Mouse (Mus musculus) gastrocnemius, postnatal 10 days (tissue): ENCODE measurements at regions not wholly inside any gene's neighbourhood (a gene's known extent, or its start where the extent isn't known, plus 50 kb on each side); places are given as distances from the start of the nearest gene placed in this dataset.
"Not testable (repeated sequence)": the region's sequence is repeated elsewhere in the genome, so short reads cannot be mapped to it uniquely, and the experiment has no call there.

ENCODE experiments used
- DNase-seq: peaks from one replicate; pipeline ENCODE4 v3.0.0; 2021; ENCODE audit warnings: mixed read lengths

DNA sequence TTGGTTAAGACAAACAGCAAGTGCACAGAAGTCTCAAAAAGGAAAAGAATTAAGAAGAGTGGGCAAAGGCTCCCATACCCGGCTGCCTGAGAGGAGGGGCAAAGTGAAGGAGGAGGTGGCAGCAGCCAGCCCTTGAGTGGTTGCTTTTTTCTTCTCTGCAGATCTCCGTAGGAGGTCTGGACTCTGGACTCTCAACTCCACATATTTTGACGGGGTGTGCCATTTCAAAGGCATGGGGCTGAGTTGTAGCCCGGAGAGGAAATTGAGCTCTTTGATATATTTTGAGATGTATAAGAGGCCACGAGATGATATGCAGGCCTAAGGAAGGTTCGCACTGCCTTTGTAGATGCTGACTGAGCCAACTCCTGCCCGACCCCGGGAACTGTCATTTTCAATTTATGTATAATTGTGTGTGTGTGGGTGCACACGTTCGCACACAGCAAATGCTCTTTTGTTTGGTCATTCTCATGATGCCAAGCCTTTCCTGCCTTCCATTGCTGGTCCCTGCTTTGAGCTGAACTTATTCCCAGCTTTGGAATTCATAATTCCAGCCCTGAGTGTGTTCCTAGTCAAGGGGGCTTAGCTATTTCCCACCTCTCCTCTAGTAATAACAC, 56.4 kb downstream of the Cxcr4 start:
- no peak for DNase-seq

DNA sequence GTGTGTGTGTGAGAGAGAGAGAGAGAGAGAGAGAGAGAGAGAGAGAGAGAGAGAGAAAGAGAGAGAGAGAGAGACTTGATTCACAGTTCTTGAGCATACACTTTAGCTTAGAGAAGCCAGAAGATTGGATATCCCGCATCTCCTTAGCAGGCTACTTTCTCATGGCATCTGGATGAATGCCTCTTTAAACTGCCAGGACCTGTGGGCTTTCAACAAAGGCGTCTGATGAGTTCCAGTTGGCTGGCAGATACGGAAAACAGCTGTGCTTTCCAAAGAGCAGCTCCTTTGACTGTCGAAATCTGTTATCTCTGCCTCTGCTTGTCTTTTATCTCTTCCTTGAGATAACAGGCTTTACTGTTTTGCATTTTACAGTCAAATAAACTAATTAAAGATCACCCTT, 59.5 kb downstream of the Cxcr4 start:
- no peak for DNase-seq

DNA sequence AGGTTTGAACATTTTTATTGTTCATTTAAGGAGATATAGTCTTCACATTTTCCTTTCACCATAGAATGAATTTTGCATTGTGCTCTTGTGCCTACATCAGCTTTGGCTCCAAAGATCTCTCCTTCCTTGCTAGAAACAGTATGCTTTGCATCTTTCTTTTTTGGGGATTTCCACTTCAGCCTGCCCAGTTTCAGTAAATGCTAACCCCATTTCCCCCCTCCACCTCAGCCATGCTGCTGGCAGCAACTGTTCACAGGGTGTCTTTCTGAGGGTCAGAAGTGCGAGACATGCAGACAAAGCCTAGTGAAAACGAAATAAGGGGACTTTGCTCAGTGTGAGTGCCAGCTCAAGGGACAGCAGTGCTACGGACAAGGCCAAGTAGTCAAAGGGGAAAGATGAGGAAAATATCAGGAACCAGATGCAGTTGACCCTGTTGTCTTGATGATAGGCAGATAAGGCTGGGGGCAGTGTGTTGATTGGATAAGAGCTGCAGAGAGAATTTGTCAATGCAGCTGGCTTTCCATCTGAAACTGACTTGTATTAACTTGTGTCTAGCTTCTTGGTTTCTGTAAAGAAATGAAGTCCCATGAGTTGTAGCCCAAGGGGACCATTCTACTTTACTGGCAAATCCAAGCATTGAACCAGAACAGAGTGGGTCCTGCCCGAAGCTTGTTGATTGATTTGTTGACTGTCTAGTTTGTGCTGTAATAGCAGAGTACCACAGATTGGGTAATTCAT, 62.1 kb downstream of the Cxcr4 start:
- DNase-seq: no peak

DNA sequence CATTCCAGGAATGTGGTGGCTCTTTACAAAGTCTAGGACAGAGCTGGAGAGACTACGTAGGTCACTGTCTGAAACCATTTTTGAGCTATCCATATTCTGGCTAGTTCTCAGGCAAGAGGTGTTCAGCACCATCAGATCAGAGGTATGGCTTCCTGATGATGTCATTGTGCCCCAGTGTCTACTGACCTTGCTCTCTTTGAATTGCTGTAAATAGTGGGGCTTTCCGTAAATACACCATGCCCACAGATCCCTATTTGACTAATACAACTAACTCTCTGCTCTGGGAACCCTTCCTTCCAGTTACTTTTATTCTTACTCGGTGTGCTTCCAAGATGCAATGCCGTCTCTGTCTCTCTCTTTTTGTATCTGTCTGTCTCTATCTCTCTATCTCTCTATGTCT, 72.9 kb downstream of the Cxcr4 start:
- DNase-seq: no peak

DNA sequence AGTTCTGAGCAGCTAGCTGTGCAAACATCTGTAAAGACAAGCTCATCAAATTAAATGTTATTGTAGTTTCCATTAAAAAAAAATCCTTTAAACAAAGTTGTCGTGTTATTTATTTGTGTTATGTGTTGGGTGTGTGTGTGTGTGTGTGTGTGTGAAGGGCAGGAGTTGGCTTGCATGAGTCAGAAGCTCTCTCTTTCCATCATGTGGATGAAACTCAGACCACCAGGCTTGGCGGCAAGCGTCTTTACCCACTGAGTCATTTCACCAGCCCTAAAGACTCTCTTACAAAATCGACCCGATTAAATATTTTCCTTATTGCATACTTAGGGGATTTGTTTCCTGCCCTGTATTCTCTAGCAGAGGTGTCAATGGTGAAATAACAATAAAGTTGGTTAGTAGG, 73.6 kb downstream of the Cxcr4 start:
- no peak for DNase-seq

DNA sequence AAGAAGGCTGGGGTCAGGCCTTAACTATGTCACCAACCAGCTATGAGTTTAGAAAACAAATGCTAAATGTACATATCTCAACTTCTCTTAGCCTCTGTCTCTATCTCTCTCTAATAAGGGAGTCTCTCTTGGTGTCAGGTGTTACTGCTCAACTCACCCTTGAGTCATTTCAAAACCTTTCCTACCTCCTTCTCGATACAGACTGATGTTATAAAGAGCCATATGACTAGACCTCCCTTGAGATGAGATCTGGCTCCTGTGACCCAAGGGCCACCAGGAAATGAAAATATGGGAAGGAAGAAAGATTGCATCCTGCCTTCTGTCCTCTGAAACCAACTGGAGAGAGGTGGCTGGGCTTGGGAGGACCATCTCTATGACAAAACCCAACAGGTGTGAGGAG, 74.7 kb downstream of the Cxcr4 start:
- no peak for DNase-seq

DNA sequence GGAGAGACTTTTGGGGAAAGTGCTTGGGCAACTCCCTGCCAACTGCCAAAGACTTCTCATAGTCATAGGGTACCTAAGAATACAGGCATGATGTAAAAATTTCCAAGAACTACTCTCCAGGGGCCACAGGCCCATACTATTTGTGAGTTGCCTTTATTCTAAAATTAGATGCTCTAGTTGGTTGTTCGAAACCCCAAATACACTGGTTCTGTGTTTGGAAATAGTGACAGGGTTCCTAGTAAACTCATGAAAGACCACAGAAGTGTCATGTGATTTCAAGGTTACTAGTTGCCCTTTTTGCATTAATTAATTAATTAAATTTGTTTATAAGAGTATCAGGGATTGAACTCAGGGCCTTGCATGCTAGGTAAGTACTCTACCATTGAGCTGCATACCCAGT, 77.8 kb downstream of the Cxcr4 start:
- no peak for DNase-seq

DNA sequence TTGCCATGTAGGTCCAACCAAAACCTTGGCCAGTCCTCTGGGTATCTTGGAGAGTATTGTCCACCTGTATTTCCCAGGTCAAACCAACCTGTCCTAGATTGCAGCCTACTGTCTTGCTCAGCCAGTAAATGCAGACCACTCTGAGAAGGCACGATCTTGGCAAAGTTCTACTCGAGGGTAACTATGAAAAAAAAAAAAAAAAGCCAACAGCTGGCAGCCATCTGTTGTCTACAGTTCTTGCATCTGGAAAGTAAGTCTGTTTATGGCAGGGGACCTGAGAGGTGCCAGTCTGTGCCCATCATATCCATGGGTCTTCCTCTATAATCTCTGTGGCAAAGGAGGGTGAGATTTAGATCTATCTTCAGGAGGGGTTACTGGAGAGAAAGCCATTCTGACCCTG, 78.2 kb downstream of the Cxcr4 start:
- no peak for DNase-seq

DNA sequence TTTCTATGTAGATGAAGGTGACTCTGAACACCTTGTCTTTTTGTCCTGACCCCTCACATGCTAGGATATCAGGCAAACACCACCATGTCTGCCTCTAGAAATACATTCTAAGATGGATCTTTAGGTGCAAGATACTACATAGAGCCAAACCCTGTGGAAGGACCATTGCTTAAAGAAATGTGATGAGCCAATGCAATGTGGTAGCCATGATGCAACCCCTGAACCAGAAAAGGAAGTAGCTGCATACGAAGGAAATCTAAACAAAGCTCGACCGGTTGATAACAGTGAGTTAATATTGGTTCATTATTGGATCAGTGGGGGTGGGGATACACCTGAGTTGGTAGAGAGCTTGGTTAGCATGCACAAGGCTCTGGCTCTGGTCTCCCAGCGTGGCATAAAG, 78.9 kb downstream of the Cxcr4 start:
- no peak for DNase-seq

DNA sequence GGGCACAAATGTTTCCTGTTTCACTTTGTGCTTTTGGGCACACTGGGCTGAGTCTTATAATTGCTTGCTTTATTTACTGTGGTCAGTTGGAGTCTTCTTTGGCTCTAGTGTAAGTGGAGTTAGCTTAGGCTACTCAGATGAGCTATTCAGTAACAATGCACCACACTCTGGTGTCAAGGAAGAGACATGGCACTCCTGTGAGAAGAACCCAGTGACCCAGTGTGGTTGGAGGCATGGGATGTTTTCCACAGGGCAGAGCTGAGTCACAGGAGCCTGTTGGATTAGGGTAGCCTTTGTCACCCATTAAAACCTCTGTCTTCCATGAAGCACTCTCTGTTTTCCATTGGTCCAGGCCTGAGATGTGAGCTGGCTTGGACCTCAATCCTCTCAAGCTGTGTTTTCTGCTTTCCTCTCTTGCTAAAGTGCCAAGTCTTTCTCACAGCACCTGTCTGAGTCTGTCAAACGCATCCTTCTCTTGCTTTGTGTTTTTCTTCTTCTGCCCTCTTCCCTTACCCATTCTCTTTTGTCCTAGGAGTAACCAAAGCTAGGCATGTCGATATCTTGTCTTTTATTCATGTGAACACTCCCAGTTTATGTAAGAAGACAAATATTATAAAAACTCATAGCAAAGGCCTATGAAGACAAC, 83.2 kb downstream of the Cxcr4 start:
- no peak for DNase-seq

DNA sequence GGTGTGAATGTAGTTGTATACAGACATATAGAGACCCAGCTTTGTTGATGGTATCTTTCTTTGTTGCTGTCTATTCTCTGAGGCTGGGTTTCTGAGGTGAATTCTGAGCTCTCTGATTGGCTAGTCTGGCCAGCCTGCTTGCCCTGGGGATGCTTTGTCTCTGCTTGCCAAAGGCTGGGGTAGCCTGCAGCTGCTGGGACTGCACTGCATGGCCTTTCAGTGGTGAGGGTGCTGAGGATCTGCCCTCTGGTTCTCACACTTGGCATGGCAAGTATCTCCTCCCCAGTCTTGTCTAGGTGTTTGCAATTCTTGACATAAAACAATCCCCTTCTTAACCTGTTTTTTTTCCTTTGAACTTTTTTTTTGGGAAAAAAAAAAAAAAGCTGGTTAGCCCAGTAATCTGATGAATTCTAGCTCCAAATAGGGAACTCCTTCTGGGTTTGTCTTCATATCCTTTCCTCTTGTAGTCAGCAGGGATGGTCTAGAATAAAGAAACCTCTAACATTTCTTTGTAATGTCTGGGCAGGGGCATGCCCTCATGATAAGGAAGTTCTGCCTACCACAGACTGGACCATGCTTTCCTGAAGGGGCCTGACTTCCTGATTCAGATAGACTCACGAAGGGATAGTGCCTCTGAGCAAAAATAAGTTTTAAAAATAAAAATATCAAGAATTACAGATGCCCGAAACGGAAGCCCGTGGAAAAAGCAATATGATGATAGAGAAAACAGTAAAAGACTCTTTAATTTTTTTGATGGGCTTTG, 85.4 kb downstream of the Cxcr4 start:
- DNase-seq: no peak

DNA sequence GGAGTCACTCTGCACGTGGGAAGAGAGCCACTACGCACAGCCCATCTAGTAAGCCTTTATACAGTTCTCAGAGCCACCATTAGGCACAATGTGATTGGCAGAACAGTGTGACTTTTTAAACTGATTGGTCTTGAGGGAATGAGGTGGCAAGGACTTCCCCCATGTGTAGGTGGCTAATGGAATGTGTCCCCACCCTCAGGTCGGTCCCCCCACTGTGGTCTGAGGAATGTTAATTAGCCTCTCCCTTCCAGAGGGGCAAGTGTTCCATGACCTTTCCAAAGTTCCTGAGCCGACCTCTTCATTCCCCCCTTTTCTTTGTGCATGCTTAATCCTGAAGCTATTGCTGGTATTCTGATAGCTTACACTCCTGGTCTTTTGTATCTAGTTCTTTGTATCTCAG, 87.2 kb upstream of the Dars start:
- DNase-seq: no peak

DNA sequence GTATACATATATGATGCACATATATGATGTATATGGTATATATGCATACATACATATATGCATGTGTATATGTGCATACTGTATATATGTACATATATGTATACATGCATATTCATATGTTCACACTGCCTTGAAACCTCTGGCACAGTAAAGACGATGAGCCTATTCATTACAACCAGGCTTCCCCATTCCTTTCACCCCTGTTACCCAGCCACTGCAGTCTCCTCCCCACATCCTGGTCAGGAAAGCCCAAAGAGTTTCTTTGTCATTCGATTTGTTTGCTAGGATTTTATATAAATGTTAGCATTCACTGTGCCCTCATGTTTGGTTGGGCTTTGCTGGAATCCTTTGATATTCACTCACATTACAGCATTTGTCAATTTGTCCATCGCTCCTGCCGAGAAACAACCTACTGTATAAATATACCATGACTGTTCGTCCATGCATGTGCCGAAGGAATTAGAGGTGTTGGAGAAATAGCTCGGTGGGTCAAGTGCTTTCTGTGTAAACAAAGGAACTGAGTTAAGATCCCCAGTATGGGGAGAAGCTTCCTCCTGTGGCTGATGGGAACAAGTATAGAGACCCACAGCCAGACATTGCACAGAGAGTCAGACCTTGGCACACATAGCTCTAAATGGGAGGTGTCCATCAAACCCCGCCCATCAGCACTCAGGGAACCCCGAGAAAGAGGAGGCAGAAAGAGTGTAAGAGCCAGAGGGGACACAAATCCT, 81.0 kb upstream of the Dars start:
- DNase-seq: no peak

DNA sequence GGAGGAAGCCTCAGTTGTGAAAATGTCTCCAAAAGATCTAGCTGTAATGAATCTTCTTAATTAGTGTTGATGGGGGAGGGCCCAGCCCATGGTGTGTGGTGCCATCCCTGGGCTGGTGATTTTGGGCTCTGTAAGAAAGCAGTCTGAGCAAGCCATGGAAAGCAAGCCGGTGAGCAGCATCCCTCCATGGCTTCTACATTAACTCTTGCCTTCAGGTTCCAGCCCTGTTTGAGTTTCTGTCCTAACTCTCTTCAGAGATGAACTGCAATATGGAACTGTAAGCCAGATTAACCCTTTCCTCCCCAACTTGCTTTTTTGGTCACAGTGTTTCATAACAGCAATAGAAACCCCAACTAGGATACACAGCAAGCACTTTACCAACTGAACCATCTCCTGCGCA, 75.1 kb upstream of the Dars start:
- no peak for DNase-seq

DNA sequence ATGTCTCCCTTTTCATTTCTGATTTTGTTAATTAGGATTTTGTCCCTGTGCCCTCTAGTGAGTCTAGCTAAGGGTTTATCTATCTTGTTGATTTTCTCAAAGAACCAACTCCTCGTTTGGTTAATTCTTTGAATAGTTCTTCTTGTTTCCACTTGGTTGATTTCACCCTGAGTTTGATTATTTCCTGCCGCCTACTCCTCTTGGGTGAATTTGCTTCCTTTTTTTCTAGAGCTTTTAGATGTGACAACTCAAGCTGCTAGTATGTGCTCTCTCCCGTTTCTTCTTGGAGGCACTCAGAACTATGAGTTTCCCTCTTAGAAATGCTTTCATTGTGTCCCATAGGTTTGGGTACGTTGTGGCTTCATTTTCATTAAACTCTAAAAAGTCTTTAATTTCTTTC, 70.0 kb upstream of the Dars start:
- not testable (repeated sequence) for DNase-seq

DNA sequence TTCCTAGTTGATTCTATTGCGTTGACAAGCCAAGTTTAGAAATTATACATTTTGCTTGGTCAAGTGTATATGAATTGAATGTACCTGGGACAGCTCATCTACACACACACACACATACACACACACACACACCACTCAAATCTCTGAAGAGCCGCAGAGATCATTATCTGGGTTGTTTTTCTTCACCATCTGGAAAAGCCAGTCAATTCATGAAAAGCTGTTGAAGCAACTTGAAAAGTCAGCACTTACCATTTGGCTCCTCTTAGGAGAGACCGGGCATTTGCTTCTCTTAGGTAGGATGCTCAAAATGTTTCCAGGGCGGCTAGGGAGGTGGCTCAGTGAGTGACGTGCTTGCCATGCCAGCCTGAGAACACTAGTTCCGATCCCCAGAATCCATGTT, 61.2 kb upstream of the Dars start:
- no peak for DNase-seq

DNA sequence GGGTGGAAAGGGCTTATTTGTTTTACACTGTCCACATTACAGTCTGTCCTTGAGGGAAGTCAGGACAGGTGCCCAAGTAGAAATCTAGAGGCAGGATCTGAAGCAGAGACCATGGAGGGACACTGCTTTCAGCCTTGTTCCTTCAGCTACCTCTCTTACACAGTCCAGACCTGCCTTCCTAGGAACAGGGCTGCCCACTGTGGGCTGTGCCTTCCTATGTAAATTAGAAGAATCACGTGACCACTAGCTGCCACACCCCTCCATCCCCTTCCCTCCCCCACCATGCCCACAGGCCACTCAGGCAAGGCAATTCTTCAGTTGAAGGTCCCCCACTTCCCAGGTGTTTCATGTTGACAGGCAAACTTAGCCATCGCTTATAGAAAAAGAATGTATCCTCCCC, 60.5 kb upstream of the Dars start:
- no peak for DNase-seq

DNA sequence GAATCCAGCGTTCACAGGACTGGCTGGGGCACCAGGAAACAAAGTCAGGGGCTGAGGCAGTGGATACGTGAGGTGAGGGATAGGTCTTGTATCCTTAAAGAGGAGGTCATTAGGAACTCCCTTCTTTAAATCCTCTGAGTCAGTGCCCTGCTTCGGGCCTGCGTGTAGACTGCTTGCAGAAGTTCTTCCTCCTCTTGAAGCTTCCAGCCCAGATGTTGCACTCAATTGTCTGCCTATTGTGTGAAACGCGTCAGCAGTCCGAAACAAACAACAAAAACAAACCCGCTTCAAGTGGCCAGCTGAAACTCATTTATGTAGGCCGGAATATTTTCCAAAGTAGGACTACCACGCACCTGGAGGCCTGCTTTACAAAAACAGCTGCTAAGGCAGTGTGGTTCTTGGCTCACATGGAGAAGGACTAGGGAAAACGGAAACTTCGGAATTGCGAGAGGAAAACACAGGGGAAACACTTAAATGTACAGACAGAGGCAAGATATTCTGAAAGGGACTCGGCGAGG, 55.6 kb upstream of the Dars start:
- no peak for DNase-seq

DNA sequence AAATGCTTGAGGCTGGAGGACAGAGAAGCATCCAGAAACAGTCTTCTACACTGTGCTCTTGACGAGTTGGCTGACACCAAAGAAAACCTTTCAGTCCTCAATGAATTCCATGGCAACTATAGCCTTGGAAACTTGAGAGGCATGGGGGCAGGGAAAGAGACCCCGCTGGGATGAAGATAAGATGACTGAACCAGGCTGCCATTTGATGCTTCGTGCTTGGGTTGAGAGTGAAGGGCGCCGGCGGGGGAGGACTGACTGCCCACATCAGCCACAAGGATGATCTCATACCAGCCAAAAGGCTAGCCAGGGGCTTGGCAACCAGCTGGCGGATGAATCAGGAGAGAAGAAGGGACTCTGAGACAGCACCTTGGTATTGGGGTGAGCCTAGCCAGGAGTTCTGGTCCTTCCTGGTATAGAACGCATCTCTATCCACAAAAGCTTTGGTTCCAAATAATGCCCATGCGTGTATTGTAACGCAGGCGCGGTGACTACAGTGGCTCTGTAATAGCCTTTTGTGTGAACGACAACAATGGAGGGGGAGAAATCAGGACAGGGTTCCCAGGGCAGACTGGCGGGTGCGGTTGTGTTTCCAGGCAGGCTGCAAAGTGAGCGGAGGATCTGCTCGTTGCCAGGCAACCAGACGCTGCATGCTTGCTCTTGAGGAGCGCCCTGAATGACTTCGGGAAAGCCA, 55.0 kb upstream of the Dars start:
- DNase-seq: peak; percentile 66

DNA sequence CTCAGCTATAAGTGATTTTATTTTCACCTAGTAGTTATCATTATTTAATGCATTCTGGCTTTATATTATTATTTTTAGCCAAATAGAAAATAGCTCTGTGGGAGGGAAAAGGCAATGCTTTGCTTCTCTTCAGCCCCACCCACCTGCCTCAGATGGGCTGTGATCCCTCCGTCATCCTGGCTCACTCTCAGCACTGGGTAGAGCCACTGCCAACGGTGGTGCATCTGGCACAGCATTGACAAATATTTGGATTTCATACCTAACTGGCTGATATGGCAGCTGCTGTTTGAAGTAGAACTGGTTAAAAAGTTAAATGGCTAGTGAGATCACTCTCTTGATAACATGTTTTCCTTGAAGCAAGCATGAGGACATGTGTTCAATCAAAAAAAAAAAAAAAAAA, 53.6 kb upstream of the Dars start:
- no peak for DNase-seq

DNA sequence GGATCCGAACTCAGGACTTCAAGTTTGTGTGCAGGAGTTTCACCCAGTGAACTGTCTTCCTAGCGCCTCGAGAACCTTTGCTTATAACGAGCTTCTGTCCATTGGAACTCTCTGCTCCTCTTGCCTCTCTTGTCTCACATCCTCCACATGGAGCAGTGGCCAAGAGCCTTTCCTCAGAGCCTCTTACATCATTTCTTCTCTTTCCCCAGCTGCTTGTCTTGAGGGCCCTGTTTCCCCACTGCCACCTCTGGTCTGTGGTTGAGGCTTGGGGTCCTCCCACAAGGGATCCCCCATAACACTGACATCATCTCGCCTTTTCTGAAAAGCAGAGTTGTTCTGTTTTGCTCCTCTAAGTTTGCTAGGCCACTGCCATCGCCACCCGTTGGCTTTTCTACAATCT, 51.9 kb upstream of the Dars start:
- DNase-seq: no peak
